In the genomic region with DNA sequence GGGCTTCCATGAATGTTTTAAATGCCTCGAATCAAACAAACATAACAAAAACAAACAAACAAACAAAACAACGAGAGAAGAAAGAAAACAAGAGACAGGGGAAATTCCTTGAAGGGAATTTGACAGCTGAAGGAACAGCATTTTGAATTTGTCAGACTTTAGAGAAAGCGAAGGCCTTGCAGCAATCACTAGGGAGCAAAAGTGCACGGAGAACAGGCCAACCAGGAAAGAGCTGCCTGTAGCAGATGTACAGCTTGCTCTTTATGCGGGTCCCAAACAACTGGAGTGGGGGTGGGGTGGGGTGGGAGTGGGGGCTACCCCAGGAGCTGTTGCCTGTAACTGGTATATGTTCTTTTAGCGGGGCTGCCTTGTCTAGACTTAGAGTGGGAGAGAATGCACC, we compare ENCODE assay signal across 23 mouse cellular contexts. TPM values are rescaled to one million over a fixed set of nuclear protein-coding genes. Genes with fewer than 3 reads are reported as not detected.
DNase-seq lines count a peak whose midpoint lies in the region; ATAC-seq and TF ChIP-seq lines count a peak whose summit lies in the region.
"Had no signal": no experiment of that assay in that cellular context is flagged by ENCODE, and none has a peak within 500 bp of the region (broad histone marks: within the 10 kb centered on the region; RNA-seq: fewer than 3 reads in every experiment).

No protein-coding gene starts in this region.

- TF ChIP-seq POLR2A in small intestine, adult 2 months (IDR thresholded peaks at IDR 0.05; ENCODE audit: low read depth, low read length) = no peak

- no peak overlapping the region for H3K9ac ChIP-seq in intestine, embryonic 15.5 days
- no peak overlapping the region for H3K9ac ChIP-seq in intestine, postnatal 0 days (ENCODE audit: low read depth, low read length)
- H3K9ac ChIP-seq: forebrain, embryonic 15.5 days; heart, embryonic 13.5 days; lung, embryonic 14.5 days; midbrain, embryonic 12.5 days had no signal

- no peak overlapping the region for H3K4me3 ChIP-seq in intestine, embryonic 15.5 days (replicated peaks)
- no peak overlapping the region for H3K4me3 ChIP-seq in intestine, postnatal 0 days (ENCODE audit: low read depth, low read length)
- no peak overlapping the region for H3K4me3 ChIP-seq in small intestine, adult 2 months (ENCODE audit: low read depth, low read length)
- H3K4me3 ChIP-seq: embryonic facial prominence, embryonic 10.5 days; forebrain, embryonic 15.5 days; heart, embryonic 13.5 days; left cerebral cortex, adult 2 months; midbrain, embryonic 12.5 days; myocyte had no signal

- WGBS in intestine, embryonic 15.5 days = 31% methylated on average over 6 of the region's 6 CpGs
- 17% methylated on average over 6 of the region's 6 CpGs for WGBS in intestine, postnatal 0 days
- WGBS in small intestine, adult 2 months = 12% methylated on average over 6 of the region's 6 CpGs

- no peaks in the 10 kb centered on the region for H3K36me3 ChIP-seq in intestine, embryonic 15.5 days
- H3K36me3 ChIP-seq in intestine, postnatal 0 days (ENCODE audit: control insufficient read depth, insufficient read depth) = no peaks in the 10 kb centered on the region
- H3K36me3 ChIP-seq in small intestine, adult 2 months (ENCODE audit: control insufficient read depth, insufficient read depth, low read length) = no peaks in the 10 kb centered on the region
- H3K36me3 ChIP-seq: embryonic facial prominence, embryonic 10.5 days; forebrain, embryonic 15.5 days; G1E; heart, embryonic 13.5 days; midbrain, embryonic 12.5 days had no signal

- peak; percentile 63 for ATAC-seq in intestine, embryonic 15.5 days
- no peak for ATAC-seq in intestine, postnatal 0 days
- ATAC-seq: forebrain, embryonic 15.5 days had no signal

- no peak for TF ChIP-seq CTCF in intestine, postnatal 0 days (IDR thresholded peaks at IDR 0.05; ENCODE audit: low read depth)
- no peak for TF ChIP-seq CTCF in small intestine, adult 2 months (IDR thresholded peaks at IDR 0.05; ENCODE audit: extremely low read depth, insufficient read length, insufficient replicate concordance, low read depth, low read length)

- H3K27ac ChIP-seq in intestine, embryonic 15.5 days = peak overlapping the region; percentile 70
- peak overlapping the region; percentile 75 for H3K27ac ChIP-seq in intestine, postnatal 0 days (ENCODE audit: low read depth, low read length)
- H3K27ac ChIP-seq in small intestine, adult 2 months (ENCODE audit: insufficient read depth, low read depth, low read length) = peak overlapping the region; percentile 85
- H3K27ac ChIP-seq: embryonic facial prominence, embryonic 10.5 days; forebrain, embryonic 15.5 days; heart, embryonic 13.5 days; left cerebral cortex, adult 2 months; midbrain, embryonic 12.5 days had no signal

- peak overlapping the region; percentile 26; the same call in 1 of the 2 replicates for H3K4me2 ChIP-seq in intestine, embryonic 15.5 days (replicated peaks)
- H3K4me2 ChIP-seq in intestine, postnatal 0 days (replicated peaks; ENCODE audit: low read depth) = peak overlapping the region; percentile 43
- H3K4me2 ChIP-seq: forebrain, embryonic 15.5 days; heart, embryonic 13.5 days; lung, embryonic 14.5 days; midbrain, embryonic 12.5 days had no signal

- peaks cover 3% of the 10 kb centered on the region; the same call in 1 of the 2 replicates for H3K4me1 ChIP-seq in intestine, embryonic 15.5 days (replicated peaks)
- H3K4me1 ChIP-seq in intestine, postnatal 0 days (replicated peaks; ENCODE audit: control insufficient read depth, insufficient read depth, low read length) = 0 out of 2 replicates have a peak, but pooled peaks cover 9% of the 10 kb centered on the region
- peaks cover 13% of the 10 kb centered on the region for H3K4me1 ChIP-seq in small intestine, adult 2 months (ENCODE audit: control insufficient read depth, insufficient read depth, insufficient read length, low read length)
- H3K4me1 ChIP-seq: forebrain, embryonic 15.5 days; midbrain, embryonic 12.5 days had no signal

- DNase-seq in kidney, postnatal 4 days = peak; percentile 13 to 31
- no peak for DNase-seq in natural killer cell, adult 2 months (ENCODE audit: low spot score in 2 of 2)
- DNase-seq in cerebellum, adult 18-20 months = no peak
- DNase-seq in adrenal gland, postnatal 10 days = no peak
- DNase-seq: cerebellum, postnatal 25 days; lung, embryonic 14.5 days; retina, postnatal 1 day; right cerebral cortex, postnatal 4 days had no signal

- H3K27me3 ChIP-seq in intestine, embryonic 15.5 days (replicated peaks) = no peaks in the 10 kb centered on the region
- no peaks in the 10 kb centered on the region for H3K27me3 ChIP-seq in intestine, postnatal 0 days (replicated peaks; ENCODE audit: control insufficient read depth, insufficient read depth, low read length)
- no peaks in the 10 kb centered on the region for H3K27me3 ChIP-seq in small intestine, adult 2 months (ENCODE audit: control insufficient read depth, insufficient read depth, low read length)
- H3K27me3 ChIP-seq: forebrain, embryonic 15.5 days; heart, embryonic 13.5 days; midbrain, embryonic 12.5 days had no signal

- no peaks in the 10 kb centered on the region for H3K9me3 ChIP-seq in intestine, embryonic 15.5 days
- no peaks in the 10 kb centered on the region for H3K9me3 ChIP-seq in intestine, postnatal 0 days (ENCODE audit: control insufficient read depth)
- H3K9me3 ChIP-seq: embryonic facial prominence, embryonic 10.5 days; forebrain, embryonic 15.5 days; G1E; heart, embryonic 13.5 days; midbrain, embryonic 12.5 days had no signal

RNA-seq across cellular contexts. Expression of gene Tnpo1, which starts 16.2 kb away (rescaled TPM):
- polyA plus RNA-seq in intestine, embryonic 15.5 days (2015; fragmentation: Nextera tagmentation; extraction: Ambion mirVana) = 60.3 and 67.6 TPM in 2 replicates
- 24.3 and 24.5 TPM in 2 replicates for polyA plus RNA-seq in intestine, postnatal 0 days (2015; fragmentation: Nextera tagmentation; extraction: Ambion mirVana)
- polyA plus RNA-seq in small intestine, adult 2 months (2012; rRNA removed) = 5.2 and 10.7 TPM in 2 replicates
- 100 to 1,000 TPM in 1 of 2 experiments, 10 to 100 TPM in 1; 97.7 to 115 TPM for total RNA-seq in adrenal gland, postnatal 10 days (2021)

RNA-seq across cellular contexts. Expression of gene 1700024P04Rik, which starts 42.0 kb away (rescaled TPM):
- polyA plus RNA-seq in intestine, embryonic 15.5 days (2015; fragmentation: Nextera tagmentation; extraction: Ambion mirVana) = not detected in 2 replicates
- not detected in 2 replicates for polyA plus RNA-seq in intestine, postnatal 0 days (2015; fragmentation: Nextera tagmentation; extraction: Ambion mirVana)
- not detected in 2 replicates for polyA plus RNA-seq in small intestine, adult 2 months (2012; rRNA removed)
- not detected for total RNA-seq in adrenal gland, postnatal 10 days (2021)
- total RNA-seq: G1E; gastrocnemius, postnatal 4 days; hematopoietic stem cell, adult 5-6 weeks; left cerebral cortex, adult 2 months; neutrophil, adult 5-6 weeks had no signal
- polyA plus RNA-seq: embryonic facial prominence, embryonic 10.5 days; forebrain, embryonic 15.5 days; G1E; heart, embryonic 13.5 days; limb, embryonic 11.5 days; lung, embryonic 14.5 days; midbrain, embryonic 12.5 days; myocyte; thymus, postnatal 0 days had no signal

Comparison
In these comparisons a context has a peak if more than half of its experiments do, and no peak if none do; other contexts are left out.
1. DNase-seq: peak in kidney, postnatal 4 days (2 of 2); none in natural killer cell, adult 2 months (0 of 2), cerebellum, adult 18-20 months (0 of 2) and adrenal gland, postnatal 10 days (single experiment).
2. Peak in every context shown above with its lines, with median percentiles within 50 percentile points of each other: H3K27ac ChIP-seq.